Mouse (Mus musculus) urinary bladder, postnatal 14 days (tissue): Measurements from ENCODE around the gene Zic5.

Source experiments
- DNase-seq: peaks from one replicate; pipeline ENCODE4 v3.0.0; 2021; ENCODE audit warnings: low spot score

Gene Zic5

GRCm38 (mm10) chr14:122464763-122465741 is at the start of gene Zic5:
TSS of gene Zic5 (minus strand) at chr14:122465677.
- no peak for DNase-seq

- DNase-seq: no peak
Observed at GRCm38 (mm10) chr14:122513511-122514036, 48.1 kb upstream of the Zic5 start.

- DNase-seq: no peak
Observed at GRCm38 (mm10) chr14:122511519-122511918, 46.0 kb upstream of the Zic5 start.

GRCm38 (mm10) chr14:122509058-122509457 is 43.6 kb upstream of the Zic5 start:
- DNase-seq: no peak

- DNase-seq: no peak
Observed at GRCm38 (mm10) chr14:122492015-122492414, 26.5 kb upstream of the Zic5 start.

GRCm38 (mm10) chr14:122491521-122491920 is 26.0 kb upstream of the Zic5 start:
- DNase-seq: no peak

- no peak for DNase-seq
Observed at GRCm38 (mm10) chr14:122490441-122491328, 25.2 kb upstream of the Zic5 start, which contains the start of gene Gm10837. TSS of gene Gm10837 (plus strand) at chr14:122490586.

GRCm38 (mm10) chr14:122489686-122490414 is 24.4 kb upstream of the Zic5 start:
- no peak for DNase-seq

- no peak for DNase-seq
Observed at GRCm38 (mm10) chr14:122489041-122489440, 23.6 kb upstream of the Zic5 start.

- no peak for DNase-seq
Observed at GRCm38 (mm10) chr14:122487366-122487765, 21.9 kb upstream of the Zic5 start.

GRCm38 (mm10) chr14:122486611-122487010 is 21.1 kb upstream of the Zic5 start:
- DNase-seq: no peak

GRCm38 (mm10) chr14:122485635-122486181 is 20.2 kb upstream of the Zic5 start:
- DNase-seq: no peak

- no peak for DNase-seq
Observed at GRCm38 (mm10) chr14:122484844-122485551, 19.5 kb upstream of the Zic5 start.

GRCm38 (mm10) chr14:122484458-122484843 is 19.0 kb upstream of the Zic5 start:
- DNase-seq: no peak

- no peak for DNase-seq
Observed at GRCm38 (mm10) chr14:122483556-122484421, 18.3 kb upstream of the Zic5 start.

GRCm38 (mm10) chr14:122483024-122483385 is 17.5 kb upstream of the Zic5 start:
- DNase-seq: no peak

- DNase-seq: no peak
Observed at GRCm38 (mm10) chr14:122482081-122483023, 16.9 kb upstream of the Zic5 start.

GRCm38 (mm10) chr14:122481181-122481580 is 15.7 kb upstream of the Zic5 start:
- no peak for DNase-seq

- no peak for DNase-seq
Observed at GRCm38 (mm10) chr14:122480355-122480754, 14.9 kb upstream of the Zic5 start.
